Mouse (Mus musculus): ENCODE measurements around the gene Pgm2. TPM values are rescaled to one million over a fixed set of nuclear protein-coding genes. Genes with fewer than 3 reads are reported as not detected.

Pgm2 gene
- polyA plus RNA-seq, 1 experiment from 2014 or later, result 36.3 TPM

DNA sequence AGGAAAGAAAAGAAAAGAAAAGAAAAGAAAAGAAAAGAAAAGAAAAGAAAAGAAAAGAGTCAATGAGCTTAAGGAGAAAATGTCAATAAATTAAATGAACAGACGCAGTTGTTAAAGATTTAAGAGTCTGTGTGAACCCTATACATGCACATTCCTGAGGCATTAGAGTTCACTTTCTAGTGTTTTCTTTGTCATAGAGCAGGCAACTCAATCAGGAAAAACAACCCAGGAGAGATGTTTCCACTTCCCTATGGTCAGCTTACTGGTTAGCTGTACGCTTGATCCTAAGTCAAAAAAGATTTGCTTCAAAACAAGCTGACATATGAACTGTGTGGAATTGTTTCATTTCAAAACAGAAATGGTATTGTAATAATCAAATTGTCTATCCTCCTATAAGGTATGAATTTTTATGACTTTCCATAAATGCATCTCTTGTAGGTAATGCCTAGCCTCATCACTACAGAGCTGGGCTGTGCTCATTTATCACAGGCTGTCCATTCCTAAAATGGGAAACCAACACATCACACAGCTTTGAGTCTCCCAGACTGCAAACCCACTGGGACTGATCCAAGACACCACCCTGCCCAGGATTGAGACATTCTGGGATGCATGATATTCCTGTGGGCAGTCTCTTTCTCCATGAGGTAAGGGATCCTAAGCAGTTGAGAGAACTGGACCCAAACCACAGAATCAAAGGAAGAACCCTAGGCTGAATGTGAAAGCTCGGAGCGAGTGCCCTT lies 29.7 kb upstream of the Pgm2 start:
- peaks cover 3% of the 10 kb centered on the region; the same call in 1 of the 2 replicates for H3K9me3 ChIP-seq (ENCODE audit: control insufficient read depth)
- no peaks in the 10 kb centered on the region for H3K27me3 ChIP-seq (replicated peaks; ENCODE audit: control insufficient read depth, insufficient read depth, low read length)
- H3K9ac ChIP-seq (ENCODE audit: low read depth, low read length), result no peak overlapping the region
- H3K4me2 ChIP-seq (replicated peaks; ENCODE audit: low read depth), result no peak overlapping the region
- no peak for ATAC-seq
- no peak for TF ChIP-seq CTCF (IDR thresholded peaks at IDR 0.05; ENCODE audit: low read depth)
- H3K27ac ChIP-seq (ENCODE audit: low read depth, low read length), result no peak overlapping the region
- no peaks in the 10 kb centered on the region for H3K36me3 ChIP-seq (ENCODE audit: control insufficient read depth, insufficient read depth)
- 86% methylated on average over 4 of the region's 4 CpGs for WGBS
- no peak overlapping the region for H3K4me3 ChIP-seq (ENCODE audit: low read depth, low read length)
- H3K4me1 ChIP-seq (replicated peaks; ENCODE audit: control insufficient read depth, insufficient read depth, low read length), result no peaks in the 10 kb centered on the region

DNA sequence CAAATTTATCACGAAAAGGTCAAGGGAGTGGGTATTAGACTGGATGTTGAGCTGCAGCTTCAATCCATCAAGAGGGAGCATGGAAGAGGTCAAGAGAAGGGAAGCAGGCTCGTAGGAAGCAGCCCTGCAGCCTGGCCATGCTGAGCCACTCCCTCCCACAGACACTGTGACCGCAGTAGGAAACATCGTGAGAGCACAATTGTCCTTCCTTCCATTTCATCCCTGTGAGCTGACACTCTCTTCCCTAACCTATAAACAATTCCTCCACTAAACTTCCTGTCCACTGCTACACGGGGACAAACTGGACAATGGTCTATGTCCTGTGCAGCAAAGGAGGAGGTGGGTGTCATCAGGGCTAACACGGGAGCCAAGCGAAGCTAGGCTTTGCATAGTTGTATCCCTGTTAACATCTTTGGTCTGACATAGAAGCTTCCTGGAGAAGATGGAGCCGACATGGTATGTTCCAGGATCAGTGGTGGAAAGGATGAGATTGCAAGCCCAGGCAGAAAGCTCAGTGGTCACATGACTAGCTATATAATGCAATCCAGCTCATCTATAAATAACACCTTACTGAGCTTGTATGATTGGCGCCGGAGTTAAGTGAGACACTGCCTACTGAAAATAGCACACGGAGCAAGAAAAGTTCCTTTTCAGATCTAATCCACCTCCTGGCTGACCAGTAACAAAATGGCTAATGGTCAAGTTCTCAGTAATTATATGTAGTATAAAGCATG lies 29.0 kb upstream of the Pgm2 start:
- 70% methylated on average over 11 of the region's 11 CpGs for WGBS
- H3K27ac ChIP-seq (ENCODE audit: low read depth, low read length), result no peak overlapping the region
- peaks cover 3% of the 10 kb centered on the region; the same call in 1 of the 2 replicates for H3K9me3 ChIP-seq (ENCODE audit: control insufficient read depth)
- no peak overlapping the region for H3K4me3 ChIP-seq (ENCODE audit: low read depth, low read length)
- no peak for TF ChIP-seq CTCF (IDR thresholded peaks at IDR 0.05; ENCODE audit: low read depth)
- H3K4me2 ChIP-seq (replicated peaks; ENCODE audit: low read depth), result no peak overlapping the region
- no peaks in the 10 kb centered on the region for H3K4me1 ChIP-seq (replicated peaks; ENCODE audit: control insufficient read depth, insufficient read depth, low read length)
- ATAC-seq, result no peak
- H3K9ac ChIP-seq (ENCODE audit: low read depth, low read length), result no peak overlapping the region
- no peaks in the 10 kb centered on the region for H3K36me3 ChIP-seq (ENCODE audit: control insufficient read depth, insufficient read depth)
- no peaks in the 10 kb centered on the region for H3K27me3 ChIP-seq (replicated peaks; ENCODE audit: control insufficient read depth, insufficient read depth, low read length)

DNA sequence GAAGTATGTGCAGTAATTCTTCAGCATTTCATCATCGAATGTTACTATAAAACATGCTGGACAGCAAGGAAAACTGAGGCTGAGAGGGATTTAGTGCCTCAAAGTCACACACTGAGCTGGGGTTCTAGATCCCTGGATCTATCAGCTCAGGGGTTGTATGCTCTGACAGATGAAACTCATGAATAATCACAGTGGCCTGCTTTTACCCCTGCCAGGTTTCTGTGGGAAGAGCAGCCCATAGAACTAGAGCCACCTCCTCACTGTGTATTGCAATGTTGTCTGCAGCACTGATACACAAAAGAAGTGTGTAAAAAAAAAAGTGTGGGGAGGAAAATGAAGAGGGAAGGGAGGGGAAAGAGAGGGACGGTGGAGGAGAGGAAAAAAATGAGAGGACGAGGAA lies 28.3 kb upstream of the Pgm2 start:
- no peak overlapping the region for H3K27ac ChIP-seq (ENCODE audit: low read depth, low read length)
- TF ChIP-seq CTCF (IDR thresholded peaks at IDR 0.05; ENCODE audit: low read depth), result no peak
- no peaks in the 10 kb centered on the region for H3K27me3 ChIP-seq (replicated peaks; ENCODE audit: control insufficient read depth, insufficient read depth, low read length)
- no peaks in the 10 kb centered on the region for H3K36me3 ChIP-seq (ENCODE audit: control insufficient read depth, insufficient read depth)
- H3K9me3 ChIP-seq (ENCODE audit: control insufficient read depth), result peaks cover 3% of the 10 kb centered on the region; the same call in 1 of the 2 replicates
- no peak overlapping the region for H3K4me2 ChIP-seq (replicated peaks; ENCODE audit: low read depth)
- 86% methylated on average over 3 of the region's 3 CpGs for WGBS
- H3K9ac ChIP-seq (ENCODE audit: low read depth, low read length), result no peak overlapping the region
- H3K4me3 ChIP-seq (ENCODE audit: low read depth, low read length), result no peak overlapping the region
- H3K4me1 ChIP-seq (replicated peaks; ENCODE audit: control insufficient read depth, insufficient read depth, low read length), result no peaks in the 10 kb centered on the region
- no peak for ATAC-seq

DNA sequence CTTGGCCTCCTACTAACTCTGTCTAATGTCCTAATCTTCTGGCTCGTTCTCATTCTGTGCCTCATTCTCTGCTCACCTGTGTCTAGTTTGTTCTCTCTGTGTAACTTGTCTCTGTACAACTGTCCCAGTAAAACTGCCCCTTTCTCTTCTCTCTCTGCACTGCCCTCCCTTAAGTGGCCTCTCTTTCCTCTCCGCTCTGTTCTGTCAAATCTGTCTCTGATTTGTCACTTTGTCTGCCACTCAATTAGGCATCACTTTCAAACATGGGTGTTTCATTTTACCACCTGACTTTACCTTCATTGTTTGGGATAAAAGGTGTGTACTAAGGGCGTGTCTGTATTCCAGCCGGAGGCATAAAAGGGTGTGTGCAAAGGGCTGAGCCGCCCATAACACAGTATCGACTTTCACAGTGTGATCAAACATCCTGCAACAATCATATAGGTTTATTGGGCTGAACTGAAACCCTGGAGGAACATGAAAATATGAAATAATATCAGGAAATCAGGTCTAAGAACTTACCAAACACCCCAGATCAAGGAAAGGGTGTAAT lies 27.2 kb upstream of the Pgm2 start:
- Histone ChIP-seq H3K27me3 (replicated peaks; ENCODE audit: control insufficient read depth, insufficient read depth, low read length) (no peaks in the 10 kb centered on the region), H3K9me3 (ENCODE audit: control insufficient read depth) (no peaks in the 10 kb centered on the region), H3K9ac (ENCODE audit: low read depth, low read length) (no peak overlapping the region), H3K36me3 (ENCODE audit: control insufficient read depth, insufficient read depth) (no peaks in the 10 kb centered on the region), H3K4me3 (ENCODE audit: low read depth, low read length) (no peak overlapping the region), H3K4me2 (replicated peaks; ENCODE audit: low read depth) (no peak overlapping the region), H3K4me1 (replicated peaks; ENCODE audit: control insufficient read depth, insufficient read depth, low read length) (no peaks in the 10 kb centered on the region), H3K27ac (ENCODE audit: low read depth, low read length) (no peak overlapping the region)
- WGBS, result 46% methylated on average over 6 of the region's 6 CpGs
- ATAC-seq, result peak; percentile 79
- no peak for TF ChIP-seq CTCF (IDR thresholded peaks at IDR 0.05; ENCODE audit: low read depth)

DNA sequence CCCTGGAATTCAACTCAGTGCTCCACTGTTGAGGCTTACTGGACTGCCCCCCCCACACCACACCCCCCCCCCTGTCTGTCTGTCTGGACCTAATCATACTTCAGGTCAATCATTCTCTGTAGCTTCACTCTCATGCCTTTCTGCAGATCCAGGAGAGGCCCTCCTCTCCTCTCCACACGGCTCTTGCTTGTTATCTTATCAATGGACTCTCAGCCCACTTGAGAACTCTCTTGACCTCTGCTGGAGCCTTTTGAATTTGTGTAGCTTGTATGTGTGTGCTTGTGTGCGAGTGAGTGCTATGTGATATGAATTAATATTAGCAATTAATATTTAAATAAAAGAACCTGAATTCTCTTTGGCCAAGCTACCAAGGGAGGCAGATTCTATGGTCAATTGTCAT lies 26.6 kb upstream of the Pgm2 start:
- Histone ChIP-seq H3K4me2 (replicated peaks; ENCODE audit: low read depth) (no peak overlapping the region), H3K27ac (ENCODE audit: low read depth, low read length) (no peak overlapping the region), H3K9me3 (ENCODE audit: control insufficient read depth) (no peaks in the 10 kb centered on the region), H3K9ac (ENCODE audit: low read depth, low read length) (no peak overlapping the region), H3K27me3 (replicated peaks; ENCODE audit: control insufficient read depth, insufficient read depth, low read length) (no peaks in the 10 kb centered on the region), H3K4me3 (ENCODE audit: low read depth, low read length) (no peak overlapping the region), H3K4me1 (replicated peaks; ENCODE audit: control insufficient read depth, insufficient read depth, low read length) (no peaks in the 10 kb centered on the region), H3K36me3 (ENCODE audit: control insufficient read depth, insufficient read depth) (no peaks in the 10 kb centered on the region)
- TF ChIP-seq CTCF (IDR thresholded peaks at IDR 0.05; ENCODE audit: low read depth), result no peak
- ATAC-seq, result peak; percentile 50
- WGBS, result 48% methylated on average over 2 of the region's 2 CpGs

DNA sequence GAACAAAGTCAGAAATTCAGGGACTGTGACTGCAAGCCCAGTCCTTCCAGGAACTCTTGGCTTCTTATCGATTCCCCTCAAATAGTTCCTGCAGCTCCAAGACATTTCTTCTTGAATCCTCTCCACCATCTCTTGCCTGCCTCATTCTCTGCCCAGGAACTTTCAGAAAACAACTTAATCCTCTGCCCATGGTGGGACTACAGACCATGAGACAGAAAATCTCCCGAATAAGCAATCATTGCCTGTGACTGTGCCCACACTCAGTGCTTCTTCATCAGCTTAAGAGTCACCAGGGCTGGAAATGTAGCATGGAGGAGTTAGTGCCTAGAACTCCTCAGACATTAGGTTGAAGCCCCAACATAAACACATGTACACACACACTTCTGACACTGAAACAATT lies 25.2 kb upstream of the Pgm2 start:
- Histone ChIP-seq H3K4me2 (replicated peaks; ENCODE audit: low read depth) (no peak overlapping the region), H3K36me3 (ENCODE audit: control insufficient read depth, insufficient read depth) (no peaks in the 10 kb centered on the region), H3K9me3 (ENCODE audit: control insufficient read depth) (no peaks in the 10 kb centered on the region), H3K4me1 (replicated peaks; ENCODE audit: control insufficient read depth, insufficient read depth, low read length) (no peaks in the 10 kb centered on the region), H3K27ac (ENCODE audit: low read depth, low read length) (no peak overlapping the region), H3K9ac (ENCODE audit: low read depth, low read length) (no peak overlapping the region), H3K4me3 (ENCODE audit: low read depth, low read length) (no peak overlapping the region), H3K27me3 (replicated peaks; ENCODE audit: control insufficient read depth, insufficient read depth, low read length) (no peaks in the 10 kb centered on the region)
- ATAC-seq, result no peak
- WGBS, result 73% methylated on average over 2 of the region's 2 CpGs
- no peak for TF ChIP-seq CTCF (IDR thresholded peaks at IDR 0.05; ENCODE audit: low read depth)
